9 mouse cellular contexts compared by ENCODE assay signal in genomic region chr1:165114460-165115175, GRCm38 (mm10). TPM values are rescaled to one million over a fixed set of nuclear protein-coding genes. Genes with fewer than 3 reads are reported as not detected.
A peak's percentile ranks its signal among the peaks of the same experiment; 100 is the strongest.
DNase-seq lines count a peak whose midpoint lies in the region; ATAC-seq and TF ChIP-seq lines count a peak whose summit lies in the region.
"Had no signal": no experiment of that assay in that cellular context is flagged by ENCODE, and none has a peak within 500 bp of the region (broad histone marks: within the 10 kb centered on the region; RNA-seq: fewer than 3 reads in every experiment).

No protein-coding gene starts in this region.

- peak overlapping the region; percentile 43; the same call in 1 of the 2 replicates for H3K9ac ChIP-seq in heart, embryonic 16.5 days (ENCODE audit: low read length)
- peak overlapping the region; percentile 43 for H3K9ac ChIP-seq in liver, embryonic 14.5 days (replicated peaks)
- H3K9ac ChIP-seq: limb, embryonic 15.5 days had no signal

- peak; percentile 32 to 44 for DNase-seq in layer of hippocampus, adult 2 months (ENCODE audit: low spot score in 2 of 2)
- no peak for DNase-seq in layer of hippocampus, adult 9-10 months (ENCODE audit: low spot score)
- DNase-seq in embryo, embryonic 10 days (ENCODE audit: low spot score): peak; percentile 58
- peak; percentile 64 to 72 (median 70) for DNase-seq in liver, embryonic 14.5 days (ENCODE audit: low read depth in 3 of 3, low spot score in 3 of 3)
- DNase-seq in retina, postnatal 1 day: peak; percentile 47
- DNase-seq in cerebellum, postnatal 4 days (ENCODE audit: low spot score in 2 of 2): no peak
- no peak for DNase-seq in urinary bladder, postnatal 14 days (ENCODE audit: low spot score)

- peak; percentile 82 for TF ChIP-seq EP300 in liver, embryonic 14.5 days (IDR thresholded peaks at IDR 0.05; ENCODE audit: low read depth)

- peak; percentile 83 for ATAC-seq in heart, embryonic 16.5 days (replicated peaks; ENCODE audit: extremely low read depth, insufficient read depth, low FRiP score)
- peak; percentile 91 for ATAC-seq in liver, embryonic 14.5 days (ENCODE audit: insufficient read depth)

- 0 out of 2 replicates have a peak, but pooled peaks cover 4% of the 10 kb centered on the region for H3K9me3 ChIP-seq in heart, embryonic 16.5 days (replicated peaks; ENCODE audit: control insufficient read depth, low read length)
- H3K9me3 ChIP-seq in liver, embryonic 14.5 days (ENCODE audit: control insufficient read depth, low read length): no peaks in the 10 kb centered on the region
- H3K9me3 ChIP-seq: limb, embryonic 15.5 days had no signal

- no peaks in the 10 kb centered on the region for H3K36me3 ChIP-seq in heart, embryonic 16.5 days (ENCODE audit: control insufficient read depth, insufficient read depth)
- no peaks in the 10 kb centered on the region for H3K36me3 ChIP-seq in liver, embryonic 14.5 days (replicated peaks; ENCODE audit: control insufficient read depth, insufficient read depth, low read depth)
- H3K36me3 ChIP-seq: limb, embryonic 15.5 days had no signal

- peak; percentile 72 for TF ChIP-seq CTCF in layer of hippocampus, adult 2 months (conservative IDR thresholded peaks at IDR 0.05)
- peak; percentile 59 for TF ChIP-seq CTCF in liver, embryonic 14.5 days (IDR thresholded peaks at IDR 0.05; ENCODE audit: low read depth)

- H3K4me3 ChIP-seq in layer of hippocampus, adult 2 months: no peak overlapping the region
- peak overlapping the region; percentile 23; the same call in 1 of the 2 replicates for H3K4me3 ChIP-seq in heart, embryonic 16.5 days (ENCODE audit: low read length)
- peak overlapping the region in 1 of 2 experiments; percentile 21; a peak in 2 of 4 replicates for H3K4me3 ChIP-seq in liver, embryonic 14.5 days (ENCODE audit: insufficient read depth in 1 of 2, low read depth in 2 of 2, low read length in 2 of 2)
- H3K4me3 ChIP-seq: limb, embryonic 15.5 days had no signal

- H3K27ac ChIP-seq in layer of hippocampus, adult 2 months: peak overlapping the region; percentile 69; the same call in 1 of the 2 replicates
- H3K27ac ChIP-seq in heart, embryonic 16.5 days (ENCODE audit: low read length): peak overlapping the region; percentile 91
- peak overlapping the region; percentile 45 for H3K27ac ChIP-seq in liver, embryonic 14.5 days
- H3K27ac ChIP-seq: limb, embryonic 15.5 days had no signal

- 5% methylated on average over 17 of the region's 17 CpGs for WGBS in heart, embryonic 16.5 days
- 13% methylated on average over 17 of the region's 17 CpGs for WGBS in liver, embryonic 14.5 days (ENCODE audit: insufficient replicate concordance)

- no peaks in the 10 kb centered on the region for H3K27me3 ChIP-seq in heart, embryonic 16.5 days (ENCODE audit: control insufficient read depth, insufficient read depth, low read length)
- H3K27me3 ChIP-seq in liver, embryonic 14.5 days (ENCODE audit: control insufficient read depth, insufficient read depth, low read length): no peaks in the 10 kb centered on the region; the same call in 1 of the 2 replicates

- peaks cover 46% of the 10 kb centered on the region for H3K4me1 ChIP-seq in heart, embryonic 16.5 days (ENCODE audit: control insufficient read depth, insufficient read depth, low read length)
- H3K4me1 ChIP-seq in liver, embryonic 14.5 days (replicated peaks; ENCODE audit: control insufficient read depth in 2 of 2, insufficient read depth in 2 of 2, low read length in 1 of 2): peaks cover 21 to 23% of the 10 kb centered on the region in 2 experiments
- H3K4me1 ChIP-seq: limb, embryonic 15.5 days had no signal

- peak overlapping the region; percentile 45 for H3K4me2 ChIP-seq in heart, embryonic 16.5 days (ENCODE audit: low read depth, low read length)
- peak overlapping the region; percentile 61 for H3K4me2 ChIP-seq in liver, embryonic 14.5 days (ENCODE audit: low read depth)
- H3K4me2 ChIP-seq: limb, embryonic 15.5 days had no signal

RNA-seq across cellular contexts. Expression of gene Tbx19, which starts 46.0 kb away (rescaled TPM):
- total RNA-seq in layer of hippocampus, adult 2 months (2021): not detected
- polyA plus RNA-seq in heart, embryonic 16.5 days (2015; fragmentation: Nextera tagmentation; extraction: Ambion mirVana): 0.09 and 0.53 TPM in 2 replicates
- 0.02 and 0.04 TPM in 2 replicates for polyA plus RNA-seq in liver, embryonic 14.5 days (2012; rRNA removed)
- polyA plus RNA-seq in liver, embryonic 14.5 days (2014; fragmentation: Nextera tagmentation; extraction: Ambion mirVana): 0.13 TPM in 1 of 2 replicates, not detected in the other
- polyA plus RNA-seq: limb, embryonic 15.5 days had no signal

Comparison
In these comparisons a context has a peak if more than half of its experiments do, and no peak if none do; other contexts are left out.
1. DNase-seq: peak in layer of hippocampus, adult 2 months (2 of 2), embryo, embryonic 10 days (single experiment), liver, embryonic 14.5 days (3 of 3) and retina, postnatal 1 day (single experiment); none in layer of hippocampus, adult 9-10 months (single experiment), cerebellum, postnatal 4 days (0 of 2) and urinary bladder, postnatal 14 days (single experiment).
2. Peak in every context shown above with its lines, with median percentiles within 50 percentile points of each other: H3K27ac ChIP-seq.